ENCODE assay signal across 12 mouse cellular contexts in genomic region chr1:87890960-87891359, GRCm38 (mm10). TPM values are rescaled to one million over a fixed set of nuclear protein-coding genes. Genes with fewer than 3 reads are reported as not detected.
DNase-seq lines count a peak whose midpoint lies in the region; ATAC-seq and TF ChIP-seq lines count a peak whose summit lies in the region.
"Had no signal": no experiment of that assay in that cellular context is flagged by ENCODE, and none has a peak within 500 bp of the region (broad histone marks: within the 10 kb centered on the region; RNA-seq: fewer than 3 reads in every experiment).

No protein-coding gene starts in this region.

- no peaks in the 10 kb centered on the region for H3K9me3 ChIP-seq in kidney, embryonic 15.5 days (replicated peaks)
- H3K9me3 ChIP-seq: hindbrain, embryonic 12.5 days; liver, embryonic 13.5 days; midbrain, embryonic 15.5 days; neural tube, embryonic 15.5 days had no signal

- H3K27me3 ChIP-seq in kidney, adult 2 months (replicated peaks; ENCODE audit: control insufficient read depth, insufficient read depth, low read length) = no peaks in the 10 kb centered on the region; the same call in 1 of the 2 replicates
- no peaks in the 10 kb centered on the region for H3K27me3 ChIP-seq in kidney, embryonic 15.5 days
- H3K27me3 ChIP-seq: hindbrain, embryonic 12.5 days; liver, embryonic 13.5 days; midbrain, embryonic 15.5 days; neural tube, embryonic 15.5 days had no signal

- peaks cover 10% of the 10 kb centered on the region; the same call in 1 of the 2 replicates for H3K4me1 ChIP-seq in kidney, adult 2 months (ENCODE audit: control insufficient read depth, insufficient read depth, low read length)
- no peaks in the 10 kb centered on the region for H3K4me1 ChIP-seq in kidney, embryonic 15.5 days
- H3K4me1 ChIP-seq: hindbrain, embryonic 12.5 days; midbrain, embryonic 15.5 days; neural tube, embryonic 15.5 days had no signal

- TF ChIP-seq CTCF in kidney, adult 2 months (conservative IDR thresholded peaks at IDR 0.05; ENCODE audit: insufficient read depth, insufficient read length, low read depth, low read length) = no peak; the same call in 1 of the 2 replicates

- WGBS in kidney, adult 2 months = 53% methylated on average over 1 of the region's 1 CpGs
- WGBS in kidney, embryonic 15.5 days = 51% methylated on average over 1 of the region's 1 CpGs

- 0 out of 2 replicates have a peak overlapping the region, but pooled peaks have one; percentile 17 for H3K27ac ChIP-seq in kidney, adult 2 months (ENCODE audit: insufficient read depth, low read depth, low read length)
- H3K27ac ChIP-seq in kidney, embryonic 15.5 days = no peak overlapping the region
- H3K27ac ChIP-seq: hindbrain, embryonic 12.5 days; left cerebral cortex, adult 2 months; liver, embryonic 13.5 days; midbrain, embryonic 15.5 days; neural tube, embryonic 15.5 days had no signal

- H3K9ac ChIP-seq in kidney, embryonic 15.5 days = no peak overlapping the region
- H3K9ac ChIP-seq: hindbrain, embryonic 12.5 days; liver, embryonic 13.5 days; midbrain, embryonic 15.5 days; neural tube, embryonic 15.5 days had no signal

- no peak for ATAC-seq in kidney, embryonic 15.5 days (replicated peaks; ENCODE audit: low FRiP score)
- ATAC-seq: midbrain, embryonic 15.5 days had no signal

- no peak overlapping the region for H3K4me2 ChIP-seq in kidney, embryonic 15.5 days
- H3K4me2 ChIP-seq: hindbrain, embryonic 12.5 days; liver, embryonic 13.5 days; midbrain, embryonic 15.5 days; neural tube, embryonic 15.5 days had no signal

- no peak for TF ChIP-seq POLR2A in kidney, adult 2 months (IDR thresholded peaks at IDR 0.05; ENCODE audit: low read depth, low read length)

- no peaks in the 10 kb centered on the region for H3K36me3 ChIP-seq in kidney, adult 2 months (ENCODE audit: control insufficient read depth, insufficient read depth, low read length)
- peaks cover 5% of the 10 kb centered on the region; the same call in 1 of the 2 replicates for H3K36me3 ChIP-seq in kidney, embryonic 15.5 days
- H3K36me3 ChIP-seq: hindbrain, embryonic 12.5 days; liver, embryonic 13.5 days; midbrain, embryonic 15.5 days; neural tube, embryonic 15.5 days had no signal

- H3K4me3 ChIP-seq in kidney, adult 2 months (ENCODE audit: insufficient read depth, low read depth, low read length) = no peak overlapping the region
- H3K4me3 ChIP-seq in kidney, embryonic 15.5 days (replicated peaks) = no peak overlapping the region
- H3K4me3 ChIP-seq: hindbrain, embryonic 12.5 days; left cerebral cortex, adult 2 months; liver, embryonic 13.5 days; midbrain, embryonic 15.5 days; neural tube, embryonic 15.5 days had no signal

- DNase-seq in kidney, adult 2 months = no peak
- DNase-seq in 416B (ENCODE audit: low read depth) = peak; percentile 80
- peak; percentile 37 for DNase-seq in T-cell, adult 2 months (ENCODE audit: low spot score)
- DNase-seq in lung, postnatal 36 days = peak; percentile 49
- no peak for DNase-seq in embryo, embryonic 10.5 days (ENCODE audit: low spot score)
- no peak for DNase-seq in cerebellum, postnatal 14 days
- DNase-seq: liver, embryonic 13.5 days had no signal

RNA-seq across cellular contexts. Expression of gene Dgkd, which starts 37.9 kb away (rescaled TPM):
- polyA plus RNA-seq in kidney, adult 2 months (2012; rRNA removed) = 31.4 and 32.1 TPM in 2 replicates
- polyA plus RNA-seq in kidney, embryonic 15.5 days (2015; fragmentation: Nextera tagmentation; extraction: Ambion mirVana) = 30.0 and 33.6 TPM in 2 replicates

Comparison
In these comparisons a context has a peak if more than half of its experiments do, and no peak if none do; other contexts are left out.
1. DNase-seq: peak in 416B (single experiment), T-cell, adult 2 months (single experiment) and lung, postnatal 36 days (single experiment); none in kidney, adult 2 months (single experiment), embryo, embryonic 10.5 days (single experiment) and cerebellum, postnatal 14 days (0 of 2).